Mouse (Mus musculus): ENCODE results near the gene Crnkl1.

- no peak for TF ChIP-seq POLR2A (IDR thresholded peaks at IDR 0.05; ENCODE audit: low read depth, low read length)
- TF ChIP-seq CTCF (IDR thresholded peaks at IDR 0.05; ENCODE audit: borderline replicate concordance, insufficient read depth, low read length): no peak
Measured at GRCm38 (mm10) chr2:145920941-145921650, 13.7 kb downstream of the Crnkl1 start.
